Mouse (Mus musculus) frontal cortex, adult 2 months (tissue): ENCODE measurements at regions not wholly inside any gene's neighbourhood (a gene's known extent, or its start where the extent isn't known, plus 50 kb on each side); places are given as distances from the start of the nearest gene placed in this dataset.

Experiments
- DNase-seq, 2 experiments: peaks; one replicate each; pipeline ENCODE4 v3.0.0; 2022; ENCODE audit warnings: low spot score in 1 of 2; ENCODE audit errors: extremely low spot score in 1 of 2

- DNase-seq, result no peak
Measured at GRCm38 (mm10) chr11:64762755-64763154, 216.1 kb upstream of the Elac2 start.

- DNase-seq, result no peak
Measured at GRCm38 (mm10) chr11:64764056-64764455, 214.8 kb upstream of the Elac2 start.

- peak; percentile 4 to 50 for DNase-seq
Measured at GRCm38 (mm10) chr11:64776691-64777090, 202.1 kb upstream of the Elac2 start.

- no peak for DNase-seq
Measured at GRCm38 (mm10) chr11:64800246-64801121, 178.4 kb upstream of the Elac2 start.

- DNase-seq, result no peak
Measured at GRCm38 (mm10) chr11:64801351-64801750, 177.5 kb upstream of the Elac2 start.

GRCm38 (mm10) chr11:64805567-64805966, 173.3 kb upstream of the Elac2 start:
- DNase-seq, result no peak

- no peak for DNase-seq
Measured at GRCm38 (mm10) chr11:64812408-64812807, 166.4 kb upstream of the Elac2 start.

- DNase-seq, result no peak
Measured at GRCm38 (mm10) chr11:64829429-64829828, 149.4 kb upstream of the Elac2 start.

GRCm38 (mm10) chr11:64832453-64832852, 146.4 kb upstream of the Elac2 start:
- DNase-seq, result no peak

- DNase-seq, result no peak
Measured at GRCm38 (mm10) chr11:64833786-64834185, 145.1 kb upstream of the Elac2 start.

- DNase-seq, result no peak
Measured at GRCm38 (mm10) chr11:64836771-64837170, 142.1 kb upstream of the Elac2 start.

GRCm38 (mm10) chr11:64841092-64841491, 137.7 kb upstream of the Elac2 start:
- no peak for DNase-seq

- no peak for DNase-seq
Measured at GRCm38 (mm10) chr11:64842775-64843530, 135.9 kb upstream of the Elac2 start.

GRCm38 (mm10) chr11:64846577-64847147, 132.2 kb upstream of the Elac2 start:
- no peak for DNase-seq

GRCm38 (mm10) chr11:64859636-64860035, 119.2 kb upstream of the Elac2 start:
- DNase-seq, result no peak

GRCm38 (mm10) chr11:64880674-64881073, 98.2 kb upstream of the Elac2 start:
- no peak for DNase-seq

GRCm38 (mm10) chr11:64884518-64884917, 94.3 kb upstream of the Elac2 start:
- DNase-seq, result no peak

- peak in 1 of 2 experiments; percentile 5 for DNase-seq
Measured at GRCm38 (mm10) chr11:64889335-64890020, 89.4 kb upstream of the Elac2 start.

GRCm38 (mm10) chr11:64890776-64891175, 88.1 kb upstream of the Elac2 start:
- DNase-seq, result peak in 1 of 2 experiments; percentile 5

- DNase-seq, result peak in 1 of 2 experiments; percentile 7
Measured at GRCm38 (mm10) chr11:64895804-64896466, 82.9 kb upstream of the Elac2 start.
